Mouse (Mus musculus) testis, adult 2 months (tissue): Measurements from ENCODE around the gene Guk1.

Experiments
- CTCF ChIP-seq: fragments of 200-500 bp; IDR thresholded peaks from 2 replicates; pipeline ENCODE4 v1.5.1; 2012; ENCODE audit warnings: low read depth, mild to moderate bottlenecking, inconsistent platforms, low read length, moderate library complexity; ENCODE audit not compliant: control insufficient read depth, insufficient read depth, insufficient replicate concordance
- POLR2A ChIP-seq: fragments of 200-500 bp; IDR thresholded peaks from 2 replicates; pipeline ENCODE4 v1.6.1; 2012; ENCODE audit warnings: low read depth, mild to moderate bottlenecking, inconsistent platforms, low read length, moderate library complexity; ENCODE audit not compliant: control insufficient read depth

DNA sequence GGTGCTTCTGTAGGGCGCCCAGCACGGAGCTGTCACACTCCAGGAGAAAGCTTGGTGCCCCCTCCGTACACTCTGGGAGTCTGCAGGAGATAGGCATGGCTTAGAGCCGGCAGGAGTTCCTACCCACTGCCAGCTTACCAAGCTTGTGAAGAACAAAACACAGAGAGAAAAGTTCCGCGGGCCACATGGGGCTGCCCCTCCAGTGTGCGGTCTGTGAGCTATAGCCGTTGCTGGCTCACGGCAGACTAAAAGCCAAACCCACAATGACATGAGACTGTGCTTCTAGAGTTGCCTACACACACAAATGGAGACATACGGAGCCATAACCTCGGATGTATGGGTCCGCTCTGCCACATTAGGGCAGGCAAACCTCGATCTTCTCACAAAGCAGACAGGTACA, 32.9 kb downstream of the Guk1 start:
- TF ChIP-seq POLR2A = no peak
- no peak for TF ChIP-seq CTCF
